Mouse (Mus musculus) megakaryocyte, embryonic 14.5 days (primary cell): Measurements from ENCODE around the gene Gm8237.
"Not testable (repeated sequence)": the region's sequence is repeated elsewhere in the genome, so short reads cannot be mapped to it uniquely, and the experiment has no call there.

Experiments
- FLI1 ChIP-seq: IDR thresholded peaks from 2 replicates; pipeline ENCODE4 v1.6.1; 2012; ENCODE audit warnings: low read length, inconsistent platforms, mixed read lengths
- GATA1 ChIP-seq: IDR thresholded peaks from 3 replicates; pipeline ENCODE4 v1.6.1; 2012; ENCODE audit warnings: mixed read lengths, low read length, inconsistent platforms, borderline replicate concordance

DNA sequence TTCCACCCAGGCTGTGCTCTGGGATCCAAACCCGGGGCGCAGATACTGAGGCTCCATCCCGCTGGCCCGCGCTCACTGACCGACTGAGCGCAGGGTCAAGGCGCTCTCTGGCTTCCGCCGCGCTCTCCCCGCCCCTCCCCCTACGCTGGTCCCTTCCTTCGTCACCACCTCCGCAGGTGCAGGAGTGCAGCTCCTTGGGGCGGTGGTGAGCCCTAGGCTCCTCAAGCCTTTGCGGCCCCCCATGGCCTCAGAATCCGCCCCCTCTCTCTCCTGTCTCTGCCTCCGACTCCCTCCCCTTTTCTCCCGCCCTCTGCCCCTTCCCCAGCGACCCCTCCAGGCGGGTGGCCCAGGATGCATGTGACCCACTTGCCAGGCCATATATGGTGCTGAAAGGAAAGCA is at the start of gene Gm8237:
- TF ChIP-seq GATA1, FLI1: not testable (repeated sequence)
